Mouse (Mus musculus): ENCODE measurements around the gene Ngdn. TPM values are rescaled to one million over a fixed set of nuclear protein-coding genes. Genes with fewer than 3 reads are reported as not detected.

Ngdn gene
- polyA plus RNA-seq, 1 experiment from 2014 or later: 55.5 TPM

- Histone ChIP-seq H3K9ac (peak overlapping the region; percentile 85), H3K27ac (peak overlapping the region; percentile 90), H3K36me3 (peaks cover 12% of the 10 kb centered on the region; the same call in 1 of the 2 replicates), H3K4me3 (replicated peaks) (peak overlapping the region; percentile 68), H3K4me2 (peak overlapping the region; percentile 85), H3K27me3 (0 out of 2 replicates have a peak, but pooled peaks cover 12% of the 10 kb centered on the region), H3K4me1 (replicated peaks) (peaks cover 88% of the 10 kb centered on the region), H3K9me3 (replicated peaks) (no peaks in the 10 kb centered on the region)
- DNase-seq: no peak
- ATAC-seq (ENCODE audit: low read depth): 0 out of 2 replicates have a peak, but pooled peaks have one; percentile 3
- 59% methylated on average over 5 of the region's 5 CpGs for WGBS (ENCODE audit: insufficient replicate concordance)
These were observed 47.9 kb downstream of the Ngdn start for GRCm38 (mm10) chr14:55063117-55063516.

GRCm38 (mm10) chr14:55063581-55064381, 48.5 kb downstream of the Ngdn start:
- H3K36me3 ChIP-seq: peaks cover 14% of the 10 kb centered on the region; the same call in 1 of the 2 replicates
- peaks cover 81% of the 10 kb centered on the region for H3K4me1 ChIP-seq (replicated peaks)
- 72% methylated on average over 22 of the region's 22 CpGs for WGBS (ENCODE audit: insufficient replicate concordance)
- peak overlapping the region; percentile 85 for H3K9ac ChIP-seq
- H3K4me2 ChIP-seq: peak overlapping the region; percentile 85
- ATAC-seq (ENCODE audit: low read depth): no peak
- no peak for DNase-seq
- peak overlapping the region; percentile 90 for H3K27ac ChIP-seq
- peak overlapping the region; percentile 68 for H3K4me3 ChIP-seq (replicated peaks)
- no peaks in the 10 kb centered on the region for H3K9me3 ChIP-seq (replicated peaks)
- H3K27me3 ChIP-seq: 0 out of 2 replicates have a peak, but pooled peaks cover 12% of the 10 kb centered on the region

GRCm38 (mm10) chr14:55064481-55065370, 49.5 kb downstream of the Ngdn start:
- Histone ChIP-seq H3K27ac (peak overlapping the region; percentile 90; the same call in 1 of the 2 replicates), H3K27me3 (0 out of 2 replicates have a peak, but pooled peaks cover 12% of the 10 kb centered on the region), H3K36me3 (peaks cover 14% of the 10 kb centered on the region; the same call in 1 of the 2 replicates), H3K4me2 (peak overlapping the region; percentile 85), H3K9me3 (replicated peaks) (no peaks in the 10 kb centered on the region), H3K9ac (peak overlapping the region; percentile 85), H3K4me1 (replicated peaks) (peaks cover 72% of the 10 kb centered on the region), H3K4me3 (replicated peaks) (peak overlapping the region; percentile 68)
- WGBS (ENCODE audit: insufficient replicate concordance): 64% methylated on average over 35 of the region's 35 CpGs
- no peak for ATAC-seq (ENCODE audit: low read depth)
- DNase-seq: no peak

GRCm38 (mm10) chr14:55065391-55065790, 50.1 kb downstream of the Ngdn start:
- 81% methylated on average over 13 of the region's 13 CpGs for WGBS (ENCODE audit: insufficient replicate concordance)
- Histone ChIP-seq H3K36me3 (peaks cover 14% of the 10 kb centered on the region; the same call in 1 of the 2 replicates), H3K4me2 (peak overlapping the region; percentile 85), H3K4me1 (replicated peaks) (peaks cover 66% of the 10 kb centered on the region), H3K27me3 (0 out of 2 replicates have a peak, but pooled peaks cover 12% of the 10 kb centered on the region), H3K9ac (peak overlapping the region; percentile 85; the same call in 1 of the 2 replicates), H3K9me3 (replicated peaks) (no peaks in the 10 kb centered on the region), H3K4me3 (replicated peaks) (peak overlapping the region; percentile 68), H3K27ac (0 out of 2 replicates have a peak overlapping the region, but pooled peaks have one; percentile 29)
- no peak for DNase-seq
- no peak for ATAC-seq (ENCODE audit: low read depth)

GRCm38 (mm10) chr14:55066042-55066441, 50.8 kb downstream of the Ngdn start:
- H3K36me3 ChIP-seq: peaks cover 14% of the 10 kb centered on the region; the same call in 1 of the 2 replicates
- peaks cover 60% of the 10 kb centered on the region for H3K4me1 ChIP-seq (replicated peaks)
- H3K9me3 ChIP-seq (replicated peaks): no peaks in the 10 kb centered on the region
- no peak overlapping the region for H3K4me3 ChIP-seq (replicated peaks)
- H3K27me3 ChIP-seq: peaks cover 13% of the 10 kb centered on the region; the same call in 1 of the 2 replicates
- DNase-seq (no peak), ATAC-seq (ENCODE audit: low read depth) (no peak)
- no peak overlapping the region for H3K27ac ChIP-seq
- no peak overlapping the region for H3K9ac ChIP-seq
- 80% methylated on average over 8 of the region's 8 CpGs for WGBS (ENCODE audit: insufficient replicate concordance)
- no peak overlapping the region for H3K4me2 ChIP-seq

GRCm38 (mm10) chr14:55071756-55072155, 56.5 kb downstream of the Ngdn start:
- Histone ChIP-seq H3K27me3 (peaks cover 28% of the 10 kb centered on the region), H3K4me2 (0 out of 2 replicates have a peak overlapping the region, but pooled peaks have one; percentile 12)
- no peak for DNase-seq

More at GRCm38 (mm10) chr14:55071756-55072155, 56.5 kb downstream of the Ngdn start:
- H3K27ac ChIP-seq: no peak overlapping the region
- 36% methylated on average over 19 of the region's 19 CpGs for WGBS (ENCODE audit: insufficient replicate concordance)
- H3K9me3 ChIP-seq (replicated peaks): no peaks in the 10 kb centered on the region
- peaks cover 15% of the 10 kb centered on the region for H3K4me1 ChIP-seq (replicated peaks)
- ATAC-seq (ENCODE audit: low read depth): 0 out of 2 replicates have a peak, but pooled peaks have one; percentile 24
- no peak overlapping the region for H3K9ac ChIP-seq
- H3K4me3 ChIP-seq (replicated peaks): no peak overlapping the region
- peaks cover 29% of the 10 kb centered on the region for H3K36me3 ChIP-seq

MicroRNAs encoded within 50 kb of the gene (microRNA counts, 519-probe panel; counts per million panel counts)
- 114 counts per million for microRNA mmu-miR-208b

Small RNAs within 50 kb of the gene (microRNA-seq; reads per million reads assigned to microRNA genes)
- gene Mir208b: 96.1 reads per million, percentile 50 among the genes with 10 or more reads in this experiment

Other genes starting within 250 kb of the Ngdn start
- 2.1 and 3.6 TPM in 2 replicates for gene Slc7a8, start 233.5 kb upstream of the Ngdn start, polyA plus RNA-seq (2015; fragmentation: Nextera tagmentation; extraction: Ambion mirVana)
- gene Rnf212b, start 201.3 kb upstream of the Ngdn start, polyA plus RNA-seq (2015; fragmentation: Nextera tagmentation; extraction: Ambion mirVana): not detected in 2 replicates
- 2.2 TPM in 2 replicates for gene Homez, start 144.5 kb upstream of the Ngdn start, polyA plus RNA-seq (2015; fragmentation: Nextera tagmentation; extraction: Ambion mirVana)
- 0.41 and 0.50 TPM in 2 replicates for gene Ppp1r3e, start 137.9 kb upstream of the Ngdn start, polyA plus RNA-seq (2015; fragmentation: Nextera tagmentation; extraction: Ambion mirVana)
- gene Bcl2l2, start 132.1 kb upstream of the Ngdn start, polyA plus RNA-seq (2015; fragmentation: Nextera tagmentation; extraction: Ambion mirVana): 0.57 and 0.62 TPM in 2 replicates
- gene Gm20521, start 132.0 kb upstream of the Ngdn start, polyA plus RNA-seq (2015; fragmentation: Nextera tagmentation; extraction: Ambion mirVana): 0.09 TPM in 1 of 2 replicates, not detected in the other
- 53.9 and 59.1 TPM in 2 replicates for gene Pabpn1, start 123.0 kb upstream of the Ngdn start, polyA plus RNA-seq (2015; fragmentation: Nextera tagmentation; extraction: Ambion mirVana)
- gene Slc22a17, start 102.3 kb upstream of the Ngdn start, polyA plus RNA-seq (2015; fragmentation: Nextera tagmentation; extraction: Ambion mirVana): 2.0 and 2.1 TPM in 2 replicates
- 0.71 TPM in 2 replicates for gene Efs, start 89.3 kb upstream of the Ngdn start, polyA plus RNA-seq (2015; fragmentation: Nextera tagmentation; extraction: Ambion mirVana)
- not detected in 2 replicates for gene Il25, start 82.8 kb upstream of the Ngdn start, polyA plus RNA-seq (2015; fragmentation: Nextera tagmentation; extraction: Ambion mirVana)
- 0.20 TPM in 1 of 2 replicates, not detected in the other for gene Cmtm5, start 79.2 kb upstream of the Ngdn start, polyA plus RNA-seq (2015; fragmentation: Nextera tagmentation; extraction: Ambion mirVana)
- 0.69 and 2.9 TPM in 2 replicates for gene Myh6, start 48.5 kb upstream of the Ngdn start, polyA plus RNA-seq (2015; fragmentation: Nextera tagmentation; extraction: Ambion mirVana)
- gene Gm17428, start 38.5 kb upstream of the Ngdn start, polyA plus RNA-seq (2015; fragmentation: Nextera tagmentation; extraction: Ambion mirVana): not detected in 2 replicates
- gene Myh7, start 20.8 kb upstream of the Ngdn start, polyA plus RNA-seq (2015; fragmentation: Nextera tagmentation; extraction: Ambion mirVana): 0.98 and 6.2 TPM in 2 replicates
- 1.1 and 1.2 TPM in 2 replicates for gene Zfhx2, start 76.9 kb downstream of the Ngdn start, polyA plus RNA-seq (2015; fragmentation: Nextera tagmentation; extraction: Ambion mirVana)
- 5.5 TPM in 2 replicates for gene Thtpa, start 79.3 kb downstream of the Ngdn start, polyA plus RNA-seq (2015; fragmentation: Nextera tagmentation; extraction: Ambion mirVana)
- gene Ap1g2, start 91.1 kb downstream of the Ngdn start, polyA plus RNA-seq (2015; fragmentation: Nextera tagmentation; extraction: Ambion mirVana): 26.1 and 27.6 TPM in 2 replicates
- 0.06 and 0.07 TPM in 2 replicates for gene Jph4, start 101.5 kb downstream of the Ngdn start, polyA plus RNA-seq (2015; fragmentation: Nextera tagmentation; extraction: Ambion mirVana)
- not detected in 2 replicates for gene Dhrs2, start 206.6 kb downstream of the Ngdn start, polyA plus RNA-seq (2015; fragmentation: Nextera tagmentation; extraction: Ambion mirVana)

Measured in liver, embryonic 13.5 days (tissue).